Comparison of ENCODE assay signal across 18 mouse cellular contexts in the genomic region with DNA sequence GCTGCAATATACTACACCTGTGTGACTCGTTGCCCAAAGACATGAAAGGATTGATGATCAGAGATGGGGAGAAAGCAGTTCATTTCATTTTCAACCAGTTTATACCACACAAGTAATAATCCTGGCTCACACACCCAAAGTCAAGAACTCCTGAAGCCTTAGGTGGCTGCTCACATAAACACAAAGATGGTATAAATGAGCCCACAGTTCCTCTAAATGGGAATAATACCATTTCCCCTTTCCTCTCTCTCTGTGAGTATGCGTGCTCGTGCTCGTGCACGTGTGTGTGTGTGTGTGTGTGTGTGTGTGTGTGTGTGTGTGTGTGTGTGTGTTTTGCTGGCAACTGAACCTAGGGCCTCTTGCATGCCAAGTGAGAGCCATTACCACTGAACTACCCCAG.
"Had no signal": no experiment of that assay in that cellular context is flagged by ENCODE, and none has a peak within 500 bp of the region (broad histone marks: within the 10 kb centered on the region; RNA-seq: fewer than 3 reads in every experiment).

No protein-coding gene starts in this region.

- H3K27me3 ChIP-seq: liver, embryonic 13.5 days; megakaryocyte, embryonic 14.5 days had no signal

- H3K36me3 ChIP-seq: liver, embryonic 13.5 days; midbrain, embryonic 10.5 days had no signal

- H3K9me3 ChIP-seq: liver, embryonic 13.5 days; midbrain, embryonic 10.5 days had no signal

- H3K4me2 ChIP-seq: liver, embryonic 13.5 days had no signal

- H3K27ac ChIP-seq: kidney, postnatal 0 days; layer of hippocampus, adult 2 months; liver, embryonic 13.5 days; midbrain, embryonic 10.5 days; stomach, postnatal 0 days had no signal

- ATAC-seq: intestine, postnatal 0 days had no signal

- H3K4me3 ChIP-seq: layer of hippocampus, adult 2 months; liver, embryonic 13.5 days; megakaryocyte, embryonic 14.5 days; midbrain, embryonic 10.5 days had no signal

- DNase-seq: kidney, adult 2 months; kidney, postnatal 25 days; layer of hippocampus, adult 9-11 months; liver, embryonic 13.5 days; lung, adult 2 months; lung, postnatal 14 days; right cerebral cortex, adult 18-20 months; right cerebral cortex, postnatal 14 days; right cerebral cortex, postnatal 4 days; thymus, adult 2 months; thymus, postnatal 14 days; thymus, postnatal 4 days had no signal

- H3K9ac ChIP-seq: liver, embryonic 13.5 days had no signal
